Mouse (Mus musculus) lung, embryonic 14.5 days (tissue): ENCODE results near the gene Slc38a9. TPM values are rescaled to one million over a fixed set of nuclear protein-coding genes. Genes with fewer than 3 reads are reported as not detected.

Experiments
- ATAC-seq: fragments of 200-750 bp; cut with Nextera tagmentation; 2 replicates; pipeline ENCODE4 v1.8.0; 2017; ENCODE audit warnings: mild to moderate bottlenecking, moderate TSS enrichment, moderate library complexity; ENCODE audit not compliant: insufficient read depth
- DNase-seq: peaks from one replicate; pipeline ENCODE4 v3.0.0-alpha.2; 2015
- H3K27ac ChIP-seq: fragments of 300-500 bp; sonication (generic); 2 replicates; pipeline ENCODE4 v1.5.1; 2014; ENCODE audit warnings: low read depth, mild to moderate bottlenecking, moderate library complexity
- H3K27me3 ChIP-seq: fragments of 300-500 bp; sonication (generic); 2 replicates; pipeline ENCODE4 v1.6.1; 2014; ENCODE audit warnings: low read length, control low read depth; ENCODE audit not compliant: insufficient read depth
- H3K36me3 ChIP-seq: fragments of 300-500 bp; sonication (generic); 2 replicates; pipeline ENCODE4 v1.6.1; 2014; ENCODE audit warnings: control low read depth; ENCODE audit not compliant: insufficient read depth
- H3K4me1 ChIP-seq: fragments of 300-500 bp; sonication (generic); 2 replicates; pipeline ENCODE4 v1.6.1; 2014; ENCODE audit warnings: antibody characterized with exemption, control low read depth; ENCODE audit not compliant: insufficient read depth
- H3K4me2 ChIP-seq: fragments of 300-500 bp; sonication (generic); 2 replicates; pipeline ENCODE4 v1.6.1; 2014; ENCODE audit warnings: mild to moderate bottlenecking
- H3K4me3 ChIP-seq: fragments of 300-500 bp; sonication (generic); 2 replicates; pipeline ENCODE4 v1.5.1; 2014; ENCODE audit warnings: low read depth, low read length
- H3K9ac ChIP-seq: fragments of 300-500 bp; sonication (generic); 2 replicates; pipeline ENCODE4 v1.6.1; 2014
- H3K9me3 ChIP-seq: fragments of 300-500 bp; sonication (generic); 2 replicates; pipeline ENCODE4 v1.6.1; 2016; ENCODE audit warnings: low read depth, low read length, control low read depth
- CTCF ChIP-seq: IDR thresholded peaks from 2 replicates; pipeline ENCODE4 v1.5.1; 2016; ENCODE audit warnings: antibody characterized with exemption, low read depth
- WGBS: fragments of 180-500 bp; shearing (Covaris S2); extraction: QIAGEN DNeasy Blood & Tissue Kit; methylation state at CpG from one replicate; pipeline ENCODE4 v1.1.7; 2014; 5-methylcytosine and 5-hydroxymethylcytosine counted together
- polyA plus RNA-seq: library from polyadenylated mRNA; unstranded; fragments of >200 nt; fragmentation: Nextera tagmentation; extraction: Ambion mirVana; gene quantifications from 2 replicates; pipeline ENCODE4 v1.2.1, GENCODE M21; 2014

Slc38a9 gene
- polyA plus RNA-seq, 1 experiment from 2014 or later: 13.1 TPM

DNA sequence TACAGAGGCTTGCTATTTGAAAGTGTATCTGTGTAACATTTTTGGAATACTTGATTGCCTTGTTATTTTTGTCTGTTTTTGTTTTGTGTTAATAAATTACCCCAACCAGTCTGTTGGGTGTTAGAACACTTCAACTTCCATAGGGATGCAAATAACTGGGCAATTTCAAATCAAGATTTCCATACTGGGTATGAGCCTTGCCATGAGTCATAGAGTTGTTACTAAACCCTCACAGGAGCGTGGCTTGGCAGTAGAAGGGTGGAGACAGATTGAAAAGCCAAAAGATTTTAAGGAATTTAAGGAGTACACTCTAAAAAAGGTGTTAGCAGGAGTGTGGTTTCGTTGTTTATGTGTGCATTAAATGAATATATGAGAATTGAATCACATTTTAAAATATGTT is 22.8 kb downstream of the Slc38a9 start:
- 65% methylated on average over 2 of the region's 2 CpGs for WGBS
- H3K4me2 ChIP-seq: no peak overlapping the region
- ATAC-seq: no peak
- no peaks in the 10 kb centered on the region for H3K27me3 ChIP-seq
- H3K36me3 ChIP-seq: no peaks in the 10 kb centered on the region
- DNase-seq: no peak
- no peaks in the 10 kb centered on the region for H3K9me3 ChIP-seq
- H3K27ac ChIP-seq: no peak overlapping the region
- no peak for TF ChIP-seq CTCF
- no peak overlapping the region for H3K9ac ChIP-seq
- H3K4me1 ChIP-seq: no peaks in the 10 kb centered on the region
- no peak overlapping the region for H3K4me3 ChIP-seq

DNA sequence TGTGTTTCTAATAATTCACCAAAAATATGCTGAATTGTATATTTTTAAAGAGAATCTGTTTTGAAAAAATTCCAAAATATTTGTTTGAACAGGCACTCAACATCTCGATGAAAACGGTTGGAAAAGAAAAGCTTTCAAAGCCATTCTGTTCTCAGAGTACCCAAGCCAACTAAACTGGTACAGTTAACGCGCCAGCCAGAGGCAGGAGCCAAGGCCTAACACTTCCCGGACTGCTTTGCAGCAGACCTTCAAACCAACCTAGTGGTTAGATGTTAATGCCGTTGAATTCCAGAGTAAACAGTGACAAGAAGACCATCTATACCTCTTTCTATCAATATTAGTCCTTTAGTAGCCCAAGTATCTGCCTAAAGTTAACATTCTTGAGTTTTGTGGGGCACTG is 23.4 kb downstream of the Slc38a9 start:
- Histone ChIP-seq H3K4me1 (no peaks in the 10 kb centered on the region), H3K4me2 (no peak overlapping the region), H3K4me3 (no peak overlapping the region), H3K9me3 (no peaks in the 10 kb centered on the region), H3K27ac (no peak overlapping the region), H3K27me3 (no peaks in the 10 kb centered on the region), H3K9ac (no peak overlapping the region), H3K36me3 (no peaks in the 10 kb centered on the region)
- no peak for ATAC-seq
- WGBS: 63% methylated on average over 6 of the region's 6 CpGs
- no peak for TF ChIP-seq CTCF
- DNase-seq: no peak

DNA sequence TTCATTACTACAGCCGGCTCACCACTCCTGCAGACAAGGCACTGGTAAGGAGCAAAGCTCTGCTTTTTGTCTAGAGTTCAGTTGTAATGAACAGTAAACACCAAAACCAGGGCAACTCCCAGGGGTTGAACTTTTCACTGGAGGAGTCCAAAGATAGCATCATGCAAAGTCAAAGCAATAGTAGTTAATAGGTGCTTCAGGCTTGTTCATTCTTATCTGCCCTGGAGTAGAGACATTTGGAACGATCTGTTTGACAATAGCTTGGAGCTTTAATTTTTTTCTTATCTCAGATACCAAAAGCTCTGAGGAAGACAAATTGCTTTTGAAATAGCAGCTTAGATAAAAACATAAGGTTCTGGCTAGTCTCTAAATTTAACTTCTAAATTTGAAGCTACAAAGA is 25.6 kb downstream of the Slc38a9 start:
- no peak for ATAC-seq
- 40% methylated on average over 2 of the region's 2 CpGs for WGBS

DNA sequence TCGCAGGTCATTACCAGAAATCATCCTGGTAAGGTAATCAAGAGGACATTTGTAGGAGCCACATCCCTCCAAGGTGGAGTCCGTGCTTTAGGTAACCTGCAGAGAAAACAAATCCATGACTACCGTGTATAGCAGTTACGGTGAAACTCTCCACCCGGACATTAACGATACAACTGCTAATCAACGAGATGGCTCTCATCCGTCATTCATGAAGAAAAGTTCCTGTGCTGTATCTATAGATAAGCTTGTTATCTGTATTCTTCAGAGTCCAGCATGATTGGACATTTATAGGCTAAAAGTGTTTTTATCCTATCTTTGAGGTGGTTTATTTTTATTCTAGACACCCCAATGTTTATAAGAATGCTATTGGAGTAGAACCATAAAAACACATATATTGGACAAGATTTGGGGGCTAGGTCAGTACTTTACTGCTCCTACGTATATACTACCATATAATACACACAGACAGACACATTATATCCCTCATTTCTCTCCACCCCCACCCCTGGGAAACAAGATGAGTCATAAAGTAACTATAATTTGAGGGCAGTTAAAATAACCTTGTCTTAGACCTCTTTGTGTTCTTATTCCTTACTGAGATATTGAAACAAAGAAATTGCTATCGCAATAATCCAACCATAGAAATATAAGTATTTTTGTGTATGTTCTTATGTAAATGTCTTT is 32.5 kb downstream of the Slc38a9 start:
- Histone ChIP-seq H3K9me3 (peaks cover 5% of the 10 kb centered on the region; the same call in 1 of the 2 replicates), H3K4me3 (no peak overlapping the region), H3K27ac (no peak overlapping the region), H3K9ac (no peak overlapping the region), H3K4me2 (no peak overlapping the region), H3K27me3 (no peaks in the 10 kb centered on the region), H3K4me1 (no peaks in the 10 kb centered on the region), H3K36me3 (no peaks in the 10 kb centered on the region)
- 85% methylated on average over 10 of the region's 10 CpGs for WGBS
- TF ChIP-seq CTCF: no peak
- ATAC-seq (no peak), DNase-seq (no peak)

More for the DNA sequence above, 25.6 kb downstream of the Slc38a9 start:
- DNase-seq: no peak
- H3K4me1 ChIP-seq: no peaks in the 10 kb centered on the region
- no peak overlapping the region for H3K4me2 ChIP-seq
- no peaks in the 10 kb centered on the region for H3K9me3 ChIP-seq
- H3K9ac ChIP-seq: no peak overlapping the region
- no peak overlapping the region for H3K4me3 ChIP-seq
- no peaks in the 10 kb centered on the region for H3K27me3 ChIP-seq
- H3K27ac ChIP-seq: no peak overlapping the region
- H3K36me3 ChIP-seq: no peaks in the 10 kb centered on the region
- no peak for TF ChIP-seq CTCF

DNA sequence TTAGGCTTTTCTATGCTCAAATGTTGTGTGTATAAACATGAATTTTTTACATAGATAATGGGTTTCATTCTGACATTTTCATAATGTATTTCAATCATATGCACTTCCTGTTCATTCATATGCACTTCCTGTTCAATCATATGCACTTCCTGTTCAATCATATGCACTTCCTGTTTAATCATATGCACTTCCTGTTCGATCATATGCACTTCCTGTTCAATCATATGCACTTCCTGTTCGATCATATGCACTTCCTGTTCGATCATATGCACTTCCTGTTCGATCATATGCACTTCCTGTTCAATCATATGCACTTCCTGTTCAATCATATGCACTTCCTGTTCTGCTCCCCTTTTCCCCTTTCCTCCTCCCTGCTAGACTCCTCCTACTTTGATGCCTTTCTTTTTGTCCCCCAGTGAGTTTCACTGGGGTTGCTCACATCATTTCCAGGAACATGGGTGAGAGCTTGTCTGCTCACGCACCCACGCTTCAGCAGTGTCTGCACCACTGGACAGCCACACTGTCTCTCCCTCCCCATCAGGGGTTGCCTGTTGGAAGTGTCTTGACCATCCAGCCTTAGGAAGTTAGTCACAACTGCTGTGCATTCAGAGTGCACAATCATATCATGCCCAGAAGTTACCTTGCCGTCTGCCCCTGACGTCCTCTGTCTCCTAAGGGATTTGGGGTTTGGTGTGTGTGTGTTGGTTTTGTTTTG is 35.1 kb downstream of the Slc38a9 start:
- no peak for DNase-seq
- Histone ChIP-seq H3K36me3 (no peaks in the 10 kb centered on the region), H3K4me2 (no peak overlapping the region), H3K27ac (no peak overlapping the region), H3K9me3 (peaks cover 5% of the 10 kb centered on the region; the same call in 1 of the 2 replicates), H3K4me3 (no peak overlapping the region), H3K9ac (no peak overlapping the region), H3K27me3 (no peaks in the 10 kb centered on the region), H3K4me1 (no peaks in the 10 kb centered on the region)
- no peak for TF ChIP-seq CTCF
- 95% methylated on average over 8 of the region's 8 CpGs for WGBS
- ATAC-seq: no peak

DNA sequence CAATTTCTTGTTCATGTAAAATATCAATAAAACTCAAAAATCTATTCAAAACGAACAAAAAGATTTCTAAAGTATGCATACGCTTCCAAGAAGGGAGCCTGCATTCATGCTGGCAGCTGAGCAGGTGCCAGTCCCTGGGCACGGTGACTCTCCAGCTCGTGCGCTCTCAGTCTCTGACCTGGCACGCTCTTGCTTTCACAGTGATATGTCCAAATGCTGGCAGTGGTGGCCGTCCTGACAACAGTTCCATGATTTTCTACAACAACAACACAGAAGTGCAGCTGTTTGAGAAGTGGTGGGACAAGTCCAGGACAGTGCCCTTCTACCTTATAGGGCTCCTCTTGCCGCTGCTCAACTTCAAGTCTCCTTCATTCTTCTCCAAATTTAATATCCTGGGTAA is 40.7 kb downstream of the Slc38a9 start:
- DNase-seq (no peak), ATAC-seq (no peak)
- 81% methylated on average over 8 of the region's 8 CpGs for WGBS
- Histone ChIP-seq H3K9ac (no peak overlapping the region), H3K4me3 (no peak overlapping the region), H3K4me2 (no peak overlapping the region), H3K27ac (no peak overlapping the region), H3K4me1 (no peaks in the 10 kb centered on the region), H3K36me3 (0 out of 2 replicates have a peak, but pooled peaks cover 4% of the 10 kb centered on the region), H3K9me3 (no peaks in the 10 kb centered on the region), H3K27me3 (no peaks in the 10 kb centered on the region)
- no peak for TF ChIP-seq CTCF

DNA sequence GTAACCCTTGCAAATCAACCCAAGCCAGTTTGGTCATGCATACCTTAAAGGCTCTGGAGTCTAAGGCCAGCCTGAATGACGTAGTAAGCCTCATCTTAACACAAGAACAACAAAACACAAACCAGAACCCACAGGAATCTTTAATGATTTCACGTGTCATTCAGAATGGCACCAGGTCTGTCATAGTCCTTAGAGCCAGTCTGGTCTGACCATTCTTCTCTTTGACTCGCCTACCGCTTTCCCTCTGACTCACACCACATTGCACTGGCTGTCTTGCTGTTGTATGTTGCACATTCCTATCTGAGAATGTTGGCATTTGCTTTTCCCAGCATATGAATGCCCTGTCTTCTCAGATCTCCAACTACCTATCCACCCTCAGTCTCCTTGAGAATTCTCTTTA is 45.8 kb downstream of the Slc38a9 start:
- no peaks in the 10 kb centered on the region for H3K4me1 ChIP-seq
- H3K27me3 ChIP-seq: no peaks in the 10 kb centered on the region
- no peak overlapping the region for H3K4me3 ChIP-seq
- DNase-seq (no peak), ATAC-seq (no peak)
- no peaks in the 10 kb centered on the region for H3K9me3 ChIP-seq
- no peak for TF ChIP-seq CTCF
- H3K36me3 ChIP-seq: 0 out of 2 replicates have a peak, but pooled peaks cover 4% of the 10 kb centered on the region
- no peak overlapping the region for H3K27ac ChIP-seq
- 85% methylated on average over 4 of the region's 4 CpGs for WGBS
- H3K4me2 ChIP-seq: no peak overlapping the region
- H3K9ac ChIP-seq: no peak overlapping the region
